Mouse (Mus musculus): Measurements from ENCODE around the gene Fgf23.

DNA sequence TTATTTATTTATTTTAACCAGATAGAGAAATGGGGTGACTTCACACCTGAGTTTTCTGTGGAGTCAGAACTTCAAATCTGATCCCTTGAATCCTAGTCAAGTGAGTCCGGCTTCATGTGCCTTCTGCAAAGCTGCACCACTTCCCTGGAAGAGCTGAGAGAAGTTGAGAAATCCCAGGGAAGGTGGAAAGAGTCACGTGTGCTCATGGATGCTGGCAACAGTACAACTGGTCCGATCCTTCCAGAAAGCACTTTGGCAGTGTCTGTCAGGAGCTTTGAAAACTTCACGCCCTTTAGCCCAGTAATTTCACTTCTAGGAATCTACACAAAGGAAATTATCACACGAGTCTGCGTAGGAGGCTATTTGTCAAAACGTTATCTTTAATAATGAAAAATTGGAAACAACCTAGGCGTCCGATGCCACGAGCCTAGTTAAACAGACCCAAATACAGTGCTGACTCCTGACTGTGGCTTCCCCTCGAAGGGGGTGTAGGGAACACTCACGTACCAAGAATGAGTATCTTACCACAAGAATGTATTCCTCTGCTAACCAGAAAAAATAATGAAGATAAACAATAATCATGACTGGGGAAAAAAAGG is 15.6 kb upstream of the Fgf23 start:
- no peak for TF ChIP-seq CTCF (IDR thresholded peaks at IDR 0.05)
- no peak for TF ChIP-seq EP300 (IDR thresholded peaks at IDR 0.05)
